Mouse (Mus musculus): ENCODE data around the gene Serpina3b. TPM values are rescaled to one million over a fixed set of nuclear protein-coding genes. Genes with fewer than 3 reads are reported as not detected.

Serpina3b gene
- polyA plus RNA-seq, 1 experiment: not detected

DNA sequence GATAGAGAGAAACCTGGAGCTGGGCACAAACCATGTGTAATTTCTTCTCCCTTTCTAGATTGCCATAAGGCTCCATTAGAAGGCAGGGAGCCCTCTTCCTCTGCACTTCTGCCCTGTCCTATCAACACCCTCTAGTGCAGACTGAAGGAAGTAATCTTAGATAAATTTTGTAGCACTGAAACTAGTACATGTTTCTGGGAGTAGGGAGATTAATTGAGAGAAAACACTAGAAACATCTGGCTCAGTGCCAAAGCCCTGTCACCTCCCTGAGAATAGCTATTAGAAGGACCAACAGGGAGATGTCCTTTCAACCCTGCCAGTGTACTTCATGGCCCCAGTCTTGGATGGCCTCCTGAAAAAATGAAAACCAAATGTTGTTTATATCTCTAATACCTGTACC, 50.8 kb downstream of the Serpina3b start:
- DNase-seq (ENCODE audit: low read depth): peak; percentile 3
- TF ChIP-seq POLR2A (IDR thresholded peaks at IDR 0.05; ENCODE audit: borderline replicate concordance, extremely low read depth, insufficient read depth, insufficient read length, poor library complexity, severe bottlenecking): no peak
- TF ChIP-seq CTCF (IDR thresholded peaks at IDR 0.05; ENCODE audit: borderline replicate concordance, extremely low read depth, insufficient read depth, insufficient read length): no peak

GRCm38 (mm10) chr12:104178987-104179386, 51.2 kb downstream of the Serpina3b start:
- TF ChIP-seq POLR2A (IDR thresholded peaks at IDR 0.05; ENCODE audit: borderline replicate concordance, extremely low read depth, insufficient read depth, insufficient read length, poor library complexity, severe bottlenecking) (no peak), CTCF (IDR thresholded peaks at IDR 0.05; ENCODE audit: borderline replicate concordance, extremely low read depth, insufficient read depth, insufficient read length) (no peak)

DNA sequence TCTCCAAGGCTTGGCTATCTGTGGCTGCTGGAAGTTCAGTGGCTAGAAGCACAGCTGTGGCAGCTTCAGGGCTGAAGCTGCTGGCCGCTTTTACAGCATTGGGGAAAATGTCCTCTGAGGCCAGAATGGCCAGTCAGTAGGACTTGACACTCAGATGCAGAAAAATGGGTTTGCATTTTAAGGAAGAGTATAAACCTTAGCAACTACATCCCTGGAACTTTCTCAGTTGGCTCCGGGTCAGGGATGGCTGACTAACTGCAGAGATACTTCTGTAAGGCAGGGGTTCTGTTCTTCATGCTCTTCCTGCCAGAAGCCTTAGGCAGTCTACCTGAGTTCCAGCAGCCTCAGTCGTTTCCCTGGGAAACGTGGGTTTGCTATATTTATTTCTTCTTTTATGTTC, 57.2 kb downstream of the Serpina3b start:
- TF ChIP-seq CTCF (IDR thresholded peaks at IDR 0.05; ENCODE audit: borderline replicate concordance, extremely low read depth, insufficient read depth, insufficient read length) (no peak), POLR2A (IDR thresholded peaks at IDR 0.05; ENCODE audit: borderline replicate concordance, extremely low read depth, insufficient read depth, insufficient read length, poor library complexity, severe bottlenecking) (no peak)
- DNase-seq (ENCODE audit: low read depth): no peak

More at GRCm38 (mm10) chr12:104178987-104179386, 51.2 kb downstream of the Serpina3b start:
- no peak for DNase-seq (ENCODE audit: low read depth)

GRCm38 (mm10) chr12:104186041-104186581, 58.3 kb downstream of the Serpina3b start:
- DNase-seq (ENCODE audit: low read depth): peak; percentile 1
- TF ChIP-seq CTCF (IDR thresholded peaks at IDR 0.05; ENCODE audit: borderline replicate concordance, extremely low read depth, insufficient read depth, insufficient read length) (no peak), POLR2A (IDR thresholded peaks at IDR 0.05; ENCODE audit: borderline replicate concordance, extremely low read depth, insufficient read depth, insufficient read length, poor library complexity, severe bottlenecking) (no peak)

Other genes with a start within 250 kb of the Serpina3b start
- gene Serpina1c, start 223.1 kb upstream of the Serpina3b start, polyA plus RNA-seq (2012; rRNA removed): 0.45 TPM in 1 of 2 replicates, not detected in the other
- gene Serpina1e, start 169.0 kb upstream of the Serpina3b start, polyA plus RNA-seq (2012; rRNA removed): 0.12 TPM in 1 of 2 replicates, not detected in the other
- not detected in 2 replicates for gene Serpina11, start 138.0 kb upstream of the Serpina3b start, polyA plus RNA-seq (2012; rRNA removed)
- 0.04 TPM in 1 of 2 replicates, not detected in the other for gene Serpina9, start 114.2 kb upstream of the Serpina3b start, polyA plus RNA-seq (2012; rRNA removed)
- not detected in 2 replicates for gene Serpina12, start 83.6 kb upstream of the Serpina3b start, polyA plus RNA-seq (2012; rRNA removed)
- not detected in 2 replicates for gene Serpina5, start 26.9 kb upstream of the Serpina3b start, polyA plus RNA-seq (2012; rRNA removed)
- not detected in 2 replicates for gene Serpina3a, start 15.3 kb upstream of the Serpina3b start, polyA plus RNA-seq (2012; rRNA removed)
- not detected in 2 replicates for gene Serpina3c, start 25.9 kb downstream of the Serpina3b start, polyA plus RNA-seq (2012; rRNA removed)
- 0.10 and 0.15 TPM in 2 replicates for gene Serpina3f, start 86.5 kb downstream of the Serpina3b start, polyA plus RNA-seq (2012; rRNA removed)
- 0.33 and 0.57 TPM in 2 replicates for gene Serpina3g, start 108.2 kb downstream of the Serpina3b start, polyA plus RNA-seq (2012; rRNA removed)
- gene Serpina3i, start 135.1 kb downstream of the Serpina3b start, polyA plus RNA-seq (2012; rRNA removed): 0.05 and 0.07 TPM in 2 replicates
- not detected in 2 replicates for gene Serpina3j, start 186.6 kb downstream of the Serpina3b start, polyA plus RNA-seq (2012; rRNA removed)
- gene Serpina3k, start 210.5 kb downstream of the Serpina3b start, polyA plus RNA-seq (2012; rRNA removed): not detected in 2 replicates
- not detected in 2 replicates for gene Serpina3m, start 210.5 kb downstream of the Serpina3b start, polyA plus RNA-seq (2012; rRNA removed)